Mouse (Mus musculus): Measurements from ENCODE around the gene Ddx19a.
"Not testable (repeated sequence)": the region's sequence is repeated elsewhere in the genome, so short reads cannot be mapped to it uniquely, and the experiment has no call there.

Gene Ddx19a

GRCm38 (mm10) chr8:110997547-110998531 is at the start of gene Ddx19a:
Gene Ddx19a, minus strand, starts transcription at chr8:110997800.
- peak; percentile 90 to 92 for DNase-seq (ENCODE audit: low spot score in 2 of 2)

DNA sequence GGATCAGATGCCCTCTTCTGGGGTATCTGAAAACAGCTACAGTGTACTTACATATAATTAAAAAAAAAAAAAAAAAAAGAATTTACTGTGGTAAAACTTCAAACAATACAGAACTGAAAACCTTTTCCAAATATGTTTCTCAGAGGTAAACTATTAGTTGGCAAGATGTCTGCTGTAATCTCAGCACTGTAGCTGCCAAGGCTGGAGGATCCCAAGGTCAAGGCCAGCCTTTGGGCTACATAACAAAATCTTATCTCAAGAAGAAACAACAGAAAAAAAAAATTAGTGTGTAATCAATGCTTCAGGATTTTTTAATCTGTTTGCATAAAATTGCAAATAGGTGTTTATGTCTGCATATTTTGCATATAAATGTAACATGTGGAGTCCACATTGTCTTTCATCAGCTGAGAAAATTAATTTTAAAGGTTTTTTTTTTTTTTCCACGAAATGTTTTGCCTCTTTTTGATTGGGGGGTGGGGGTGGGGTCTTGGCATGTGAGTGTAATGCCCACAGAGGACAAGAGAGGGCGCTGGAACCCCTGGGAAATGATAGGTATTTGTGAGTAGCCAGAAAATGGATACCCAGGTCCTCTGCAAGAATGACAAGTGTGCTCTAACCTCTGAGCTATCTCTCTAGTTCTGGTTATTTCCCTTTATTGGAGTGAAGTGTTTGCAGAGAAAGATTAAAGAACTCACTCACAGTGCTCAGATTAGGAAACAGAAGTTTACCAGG is 46.6 kb upstream of the Ddx19a start:
- no peak for DNase-seq (ENCODE audit: low spot score in 2 of 2)

- DNase-seq (ENCODE audit: low spot score in 2 of 2), result no peak
Observed at GRCm38 (mm10) chr8:111042546-111042945, 44.9 kb upstream of the Ddx19a start.

DNA sequence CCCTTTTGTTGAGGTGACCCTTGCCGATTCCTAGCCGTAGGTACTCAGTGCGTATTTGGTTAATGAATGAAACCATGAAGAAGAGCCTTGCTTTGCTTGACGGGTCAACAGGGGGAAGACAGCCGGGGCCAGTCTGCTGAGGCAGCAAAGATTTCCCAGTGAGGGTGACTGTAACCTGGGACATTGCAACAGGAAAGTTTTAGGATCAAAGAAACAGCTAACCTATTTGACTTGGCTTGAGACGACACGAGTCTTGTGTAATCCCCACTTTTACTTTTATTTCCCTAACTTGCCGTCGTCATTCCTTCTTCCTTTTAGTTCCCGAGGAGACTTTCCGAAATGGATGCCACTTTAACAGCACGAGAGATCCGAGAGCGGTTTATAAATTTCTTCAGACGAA is 39.0 kb upstream of the Ddx19a start:
- no peak for DNase-seq (ENCODE audit: low spot score in 2 of 2)

- no peak for DNase-seq (ENCODE audit: low spot score in 2 of 2)
Observed at GRCm38 (mm10) chr8:111034276-111034675, 36.7 kb upstream of the Ddx19a start.

- DNase-seq (ENCODE audit: low spot score in 2 of 2), result peak; percentile 97 to 100
Observed at GRCm38 (mm10) chr8:111033482-111034215, 36.0 kb upstream of the Ddx19a start.

GRCm38 (mm10) chr8:111032916-111033315 is 35.3 kb upstream of the Ddx19a start, which contains the start of gene Aars:
Gene Aars, plus strand, starts transcription at chr8:111033144.
- DNase-seq (ENCODE audit: low spot score in 2 of 2), result no peak

GRCm38 (mm10) chr8:111031572-111031971 is 34.0 kb upstream of the Ddx19a start, which contains the start of gene Ddx19b:
Gene Ddx19b, minus strand, starts transcription at chr8:111031751.
- no peak for DNase-seq (ENCODE audit: low spot score in 2 of 2)

DNA sequence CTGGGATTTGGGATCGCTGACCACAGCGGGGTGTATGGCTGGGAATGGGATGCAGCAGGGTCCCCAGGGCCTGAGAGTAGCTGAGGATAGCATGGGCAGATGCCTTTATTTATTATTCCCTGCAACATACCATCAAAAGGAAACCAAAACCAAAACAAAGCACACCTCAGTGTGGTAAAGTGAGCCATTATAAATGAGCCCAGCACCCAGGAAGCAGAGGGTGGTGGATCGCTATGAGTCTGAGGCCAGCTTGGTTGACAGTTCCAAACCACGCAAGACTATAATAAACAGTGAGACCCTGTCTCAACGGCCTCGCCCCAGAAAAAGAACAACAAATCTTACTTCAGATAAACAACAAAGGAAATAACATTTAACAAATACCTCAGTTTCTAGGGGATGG is 32.4 kb upstream of the Ddx19a start:
- no peak for DNase-seq (ENCODE audit: low spot score in 2 of 2)

GRCm38 (mm10) chr8:111029589-111029988 is 32.0 kb upstream of the Ddx19a start:
- DNase-seq (ENCODE audit: low spot score in 2 of 2), result no peak

DNA sequence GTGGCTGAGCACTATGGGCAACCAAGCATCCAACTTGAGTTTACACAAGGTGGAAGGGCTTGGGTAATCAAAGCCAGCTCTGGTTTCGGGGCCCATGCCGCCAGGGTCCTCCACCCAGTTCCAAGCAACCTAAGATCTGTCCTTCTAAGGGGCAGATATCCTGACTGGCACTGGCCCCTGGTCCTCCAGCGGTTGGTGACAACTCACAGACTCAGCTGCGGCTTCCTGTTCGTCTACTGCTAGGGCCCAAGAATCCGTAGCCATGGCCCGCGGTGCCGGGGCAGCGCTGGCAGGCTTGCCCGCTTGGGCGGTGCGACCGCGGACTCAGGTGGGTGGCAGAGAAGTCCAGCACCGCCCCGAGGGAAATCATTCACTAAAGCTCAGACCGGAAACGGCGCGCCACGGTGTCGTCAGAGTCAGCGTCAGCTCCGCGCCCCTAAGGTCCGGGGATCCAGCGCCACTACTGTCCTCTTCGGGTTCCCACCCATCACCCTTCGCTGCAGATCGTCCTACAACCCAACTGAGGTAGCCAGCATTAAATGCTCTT is 29.9 kb upstream of the Ddx19a start:
- DNase-seq (ENCODE audit: low spot score in 2 of 2), result peak; percentile 91 to 94

- DNase-seq (ENCODE audit: low spot score in 2 of 2), result not testable (repeated sequence)
Observed at GRCm38 (mm10) chr8:111026609-111027008, 29.0 kb upstream of the Ddx19a start.

- not testable (repeated sequence) for DNase-seq (ENCODE audit: low spot score in 2 of 2)
Observed at GRCm38 (mm10) chr8:111010230-111010991, 12.8 kb upstream of the Ddx19a start.

- no peak for DNase-seq (ENCODE audit: low spot score in 2 of 2)
Observed at GRCm38 (mm10) chr8:110996641-110997430, 764 bp downstream of the Ddx19a start.

DNA sequence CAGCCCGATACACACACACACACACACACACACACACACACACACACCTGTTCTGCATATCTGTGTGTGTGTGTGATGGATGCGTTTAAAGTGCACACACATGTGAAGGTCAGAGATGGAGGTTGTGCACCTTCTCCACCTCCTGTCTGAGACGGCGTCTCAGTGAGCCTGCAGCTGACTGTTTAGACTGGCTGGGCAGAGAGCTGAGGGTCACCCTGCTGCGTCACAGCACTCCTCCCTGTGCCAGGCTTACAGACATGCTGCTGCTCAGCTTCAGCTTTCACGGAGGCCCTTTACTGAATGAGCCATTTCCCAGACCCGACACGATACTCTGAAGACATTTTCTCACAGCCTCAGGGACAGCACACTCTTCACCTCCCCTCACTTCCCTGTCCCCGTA is 7.6 kb downstream of the Ddx19a start:
- DNase-seq (ENCODE audit: low spot score in 2 of 2), result no peak

DNA sequence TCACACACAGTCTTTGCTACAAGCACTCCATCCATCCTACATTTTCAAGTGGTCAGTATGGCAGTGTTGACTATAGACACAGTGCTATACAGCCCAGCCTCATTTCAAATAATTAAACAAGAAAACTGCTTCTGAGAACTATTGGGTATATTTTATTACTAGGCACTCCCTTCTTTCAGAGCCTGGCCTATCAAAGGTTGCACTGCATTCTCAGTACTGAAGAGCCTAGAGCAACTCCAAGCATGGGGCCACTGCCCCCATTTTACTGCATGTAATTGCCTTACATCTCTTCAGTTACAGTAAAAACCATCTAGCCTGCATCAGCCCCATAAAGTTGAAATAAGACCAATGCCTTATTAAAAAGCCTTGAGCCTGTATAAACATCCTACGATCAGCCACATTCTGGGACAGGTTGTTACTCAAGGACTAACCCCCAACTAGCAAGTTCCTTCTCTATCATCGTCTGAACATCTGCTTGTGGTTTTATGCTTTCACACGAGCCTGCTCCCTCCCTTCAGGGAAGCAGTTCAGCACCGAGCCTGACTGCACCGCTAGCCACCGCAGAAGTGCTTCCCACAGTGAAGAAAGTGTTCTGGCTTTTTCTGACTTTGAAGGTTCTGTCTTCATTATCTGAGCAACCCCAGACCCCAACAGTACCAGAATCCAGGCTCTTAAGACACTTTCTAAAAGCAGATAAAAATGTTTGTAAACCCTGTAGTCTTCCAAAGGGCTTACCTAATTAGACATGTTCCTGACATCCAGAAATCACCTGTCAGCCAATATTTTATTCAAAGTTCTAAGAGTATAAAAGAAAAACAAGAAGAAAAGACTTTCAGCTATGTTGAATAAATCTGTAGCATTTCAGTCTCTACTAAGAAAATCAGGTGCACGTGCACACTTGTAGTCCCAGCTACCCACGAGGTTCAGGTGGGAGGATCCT is 9.5 kb downstream of the Ddx19a start:
- DNase-seq (ENCODE audit: low spot score in 2 of 2), result no peak

DNA sequence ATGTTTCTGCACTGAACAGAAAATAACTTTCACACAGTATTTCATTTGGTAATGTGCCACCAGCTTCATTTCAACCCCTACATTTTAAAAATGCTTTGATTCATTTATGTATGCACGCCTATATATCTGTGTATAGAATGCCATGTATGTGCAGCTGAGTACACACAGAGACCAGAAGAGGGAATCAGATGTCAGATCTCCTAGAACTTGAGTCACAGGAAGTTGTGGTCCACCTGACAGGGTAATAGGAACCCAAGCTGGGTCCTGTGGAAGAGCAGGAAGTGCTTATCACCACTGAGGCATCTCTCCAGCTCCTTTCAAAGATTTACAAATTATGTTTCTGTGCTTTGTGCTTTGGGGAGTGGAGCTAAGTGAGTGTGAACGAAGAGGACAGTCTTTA is 16.3 kb downstream of the Ddx19a start:
- no peak for DNase-seq (ENCODE audit: low spot score in 2 of 2)

GRCm38 (mm10) chr8:110977987-110978386 is 19.6 kb downstream of the Ddx19a start:
- DNase-seq (ENCODE audit: low spot score in 2 of 2), result not testable (repeated sequence)

DNA sequence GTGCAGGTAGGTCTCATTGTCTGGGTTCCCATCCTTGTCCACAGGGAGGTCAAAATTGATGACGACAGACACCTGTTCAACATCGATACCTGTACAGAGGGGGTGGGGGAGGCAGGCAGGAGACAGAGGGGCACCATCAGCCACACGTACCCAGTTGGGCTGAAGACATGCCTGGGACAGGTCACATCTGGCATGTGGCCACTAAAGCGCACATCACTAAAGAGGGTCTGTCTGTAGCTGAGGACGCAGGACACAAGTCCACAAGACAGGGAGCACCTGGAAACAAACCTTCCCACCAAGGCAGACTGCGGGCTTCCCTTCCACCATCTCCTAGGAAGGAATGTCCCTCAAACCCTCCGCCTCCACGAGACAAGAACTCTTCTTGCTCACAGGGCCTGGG is 21.1 kb downstream of the Ddx19a start:
- DNase-seq (ENCODE audit: low spot score in 2 of 2), result not testable (repeated sequence)

All from frontal cortex, postnatal 36 days (tissue).